Mouse (Mus musculus): ENCODE measurements around the gene Fasn. TPM values are rescaled to one million over a fixed set of nuclear protein-coding genes. Genes with fewer than 3 reads are reported as not detected.

The Fasn gene
- polyA plus RNA-seq, 1 experiment from 2014 or later: 24.9 TPM

DNA sequence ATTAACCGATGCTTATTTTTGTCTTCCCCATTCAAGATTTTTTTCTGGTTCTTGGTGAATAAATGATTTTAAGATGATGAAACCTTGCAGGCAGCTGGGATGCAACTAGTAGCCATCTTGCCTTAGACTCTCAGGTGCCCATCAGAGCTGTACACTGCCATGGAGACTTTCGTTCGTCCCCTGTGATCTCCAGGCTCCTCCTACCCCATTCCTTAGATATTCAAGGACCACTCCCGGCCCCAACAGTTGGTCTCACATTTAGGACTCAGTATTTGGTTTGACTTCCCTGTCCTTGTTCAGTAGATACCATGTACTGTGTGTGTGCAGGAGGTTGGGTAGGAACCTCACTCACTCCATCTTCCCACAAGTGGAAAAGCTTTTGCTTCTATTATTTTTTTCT lies 19.6 kb downstream of the Fasn start:
- Histone ChIP-seq H3K4me1 (ENCODE audit: control insufficient read depth, insufficient read depth, low read length) (peaks cover 7% of the 10 kb centered on the region), H3K27me3 (ENCODE audit: control insufficient read depth, insufficient read depth, low read length) (no peaks in the 10 kb centered on the region), H3K27ac (ENCODE audit: low read length) (no peak overlapping the region), H3K36me3 (ENCODE audit: control insufficient read depth, insufficient read depth) (peaks cover 37% of the 10 kb centered on the region), H3K9ac (ENCODE audit: low read length) (no peak overlapping the region), H3K9me3 (replicated peaks; ENCODE audit: control insufficient read depth, low read length) (no peaks in the 10 kb centered on the region), H3K4me3 (ENCODE audit: low read length) (no peak overlapping the region), H3K4me2 (ENCODE audit: low read depth, low read length) (no peak overlapping the region)
- 61% methylated on average over 4 of the region's 4 CpGs for WGBS
- ATAC-seq (replicated peaks; ENCODE audit: extremely low read depth, insufficient read depth, low FRiP score): no peak

DNA sequence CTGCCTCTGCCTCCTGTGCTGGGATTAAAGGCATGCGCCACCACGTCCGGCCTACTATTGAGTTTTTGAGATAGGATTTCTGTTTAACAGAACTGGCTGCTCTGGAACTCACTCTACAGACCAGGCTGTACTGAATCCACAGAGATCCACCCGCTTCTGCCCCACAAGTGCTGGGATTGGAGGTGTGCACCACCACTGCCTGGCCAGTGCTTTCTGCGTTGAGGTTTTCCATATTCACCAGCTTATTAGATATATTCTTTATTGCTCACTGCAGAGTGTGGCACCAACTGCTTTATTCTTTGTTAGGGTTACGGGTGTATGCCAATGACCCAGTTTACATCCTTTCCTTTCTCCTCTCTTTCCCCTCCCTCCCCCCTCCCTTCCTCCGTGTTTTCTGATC lies 20.1 kb downstream of the Fasn start:
- H3K27ac ChIP-seq (ENCODE audit: low read length): no peak overlapping the region
- no peak for ATAC-seq (replicated peaks; ENCODE audit: extremely low read depth, insufficient read depth, low FRiP score)
- no peaks in the 10 kb centered on the region for H3K27me3 ChIP-seq (ENCODE audit: control insufficient read depth, insufficient read depth, low read length)
- no peak overlapping the region for H3K4me3 ChIP-seq (ENCODE audit: low read length)
- H3K9ac ChIP-seq (ENCODE audit: low read length): no peak overlapping the region
- H3K36me3 ChIP-seq (ENCODE audit: control insufficient read depth, insufficient read depth): peaks cover 32% of the 10 kb centered on the region
- peaks cover 8% of the 10 kb centered on the region for H3K4me1 ChIP-seq (ENCODE audit: control insufficient read depth, insufficient read depth, low read length)
- WGBS: 79% methylated on average over 7 of the region's 7 CpGs
- no peak overlapping the region for H3K4me2 ChIP-seq (ENCODE audit: low read depth, low read length)
- H3K9me3 ChIP-seq (replicated peaks; ENCODE audit: control insufficient read depth, low read length): no peaks in the 10 kb centered on the region

DNA sequence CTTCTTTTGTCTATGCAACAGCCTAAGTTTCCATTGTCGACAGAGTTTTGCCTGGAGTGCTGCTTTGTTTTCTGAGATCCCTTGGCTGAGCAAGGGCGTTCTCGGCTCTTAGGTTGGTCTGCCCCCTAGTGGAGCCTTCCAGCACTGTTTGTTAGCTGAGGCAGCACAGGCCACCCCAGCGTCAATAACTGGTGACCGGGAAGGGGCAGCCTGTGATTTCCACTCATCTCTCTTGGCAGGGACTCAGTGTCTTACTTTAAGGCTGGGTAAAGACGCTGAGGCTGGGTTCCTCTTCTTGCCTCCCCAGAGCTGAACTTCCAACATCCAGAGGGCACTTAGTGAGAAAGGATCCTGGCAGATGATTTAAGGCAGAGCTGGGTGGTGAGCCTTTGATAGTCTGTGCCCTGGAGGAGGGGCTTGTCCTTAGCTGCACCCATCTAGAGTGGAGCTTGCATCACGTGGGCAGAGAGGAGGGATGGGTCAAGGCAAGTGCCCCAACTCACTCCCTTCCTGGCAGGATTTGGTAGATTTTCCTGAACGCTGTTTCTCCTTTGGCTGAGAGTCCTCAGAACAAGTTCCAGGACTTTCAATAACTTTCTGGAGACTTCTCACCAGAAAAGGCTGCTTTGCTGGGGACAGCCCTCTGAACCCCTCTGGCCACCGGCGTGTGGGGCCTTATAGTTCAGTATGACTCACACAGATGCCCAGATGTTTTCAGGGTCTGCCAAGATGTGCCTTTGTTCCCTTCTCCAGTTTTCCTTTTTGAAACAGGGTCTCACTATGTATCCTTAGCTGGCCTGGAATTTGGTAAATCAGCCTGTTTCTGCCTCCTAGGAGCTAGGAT lies 24.1 kb downstream of the Fasn start:
- peak; percentile 68 for ATAC-seq (replicated peaks; ENCODE audit: extremely low read depth, insufficient read depth, low FRiP score)
- H3K4me3 ChIP-seq (ENCODE audit: low read length): no peak overlapping the region
- no peaks in the 10 kb centered on the region for H3K27me3 ChIP-seq (ENCODE audit: control insufficient read depth, insufficient read depth, low read length)
- H3K4me1 ChIP-seq (ENCODE audit: control insufficient read depth, insufficient read depth, low read length): peaks cover 16% of the 10 kb centered on the region
- H3K27ac ChIP-seq (ENCODE audit: low read length): peak overlapping the region; percentile 31; the same call in 1 of the 2 replicates
- no peaks in the 10 kb centered on the region for H3K36me3 ChIP-seq (ENCODE audit: control insufficient read depth, insufficient read depth)
- H3K9ac ChIP-seq (ENCODE audit: low read length): peak overlapping the region; percentile 46
- H3K9me3 ChIP-seq (replicated peaks; ENCODE audit: control insufficient read depth, low read length): no peaks in the 10 kb centered on the region
- 11% methylated on average over 10 of the region's 10 CpGs for WGBS
- H3K4me2 ChIP-seq (ENCODE audit: low read depth, low read length): peak overlapping the region; percentile 40

DNA sequence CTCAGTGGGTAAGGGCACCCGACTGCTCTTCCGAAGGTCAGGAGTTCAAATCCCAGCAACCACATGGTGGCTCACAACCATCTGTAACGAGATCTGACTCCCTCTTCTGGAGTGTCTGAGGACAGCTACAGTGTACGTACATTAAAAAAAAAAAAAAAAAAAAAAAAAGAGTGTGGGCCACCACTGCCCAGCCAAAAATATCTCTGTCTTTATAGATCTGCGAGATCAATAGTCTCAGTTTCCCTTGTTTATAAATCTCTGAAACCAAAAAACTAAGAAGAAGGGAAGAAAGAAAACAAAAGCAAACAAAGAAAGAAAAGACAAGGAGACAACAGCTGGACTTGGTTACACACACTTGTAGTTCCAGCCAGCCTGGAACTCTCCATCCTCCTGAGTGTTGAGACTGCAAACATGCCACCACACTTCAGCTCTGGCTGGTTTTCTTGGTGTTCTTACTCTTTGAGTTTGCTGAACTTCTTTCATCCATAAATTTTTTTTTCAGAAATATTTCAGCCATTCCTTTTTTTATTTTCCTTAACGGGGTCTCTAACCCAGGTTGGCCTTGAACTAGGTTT lies 24.9 kb downstream of the Fasn start:
- H3K27ac ChIP-seq (ENCODE audit: low read length): no peak overlapping the region

DNA sequence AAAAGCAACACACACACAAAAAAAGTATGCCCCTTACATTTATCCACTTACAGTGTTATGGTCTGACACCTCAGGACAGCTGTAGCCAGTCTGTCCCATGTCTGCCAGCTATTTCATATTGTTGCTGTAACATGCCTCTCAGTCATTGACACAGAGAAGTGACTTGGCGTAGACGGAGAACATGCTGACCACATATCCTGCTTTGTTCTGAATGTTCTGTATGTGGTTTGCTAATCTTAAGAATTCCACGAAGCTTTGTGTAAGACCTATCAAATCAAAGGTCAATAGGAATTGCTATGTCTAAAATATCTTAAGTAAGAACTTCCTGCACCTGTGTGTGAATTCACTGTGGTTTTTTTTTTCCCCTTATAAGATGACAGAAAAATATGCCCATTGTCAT lies 26.1 kb downstream of the Fasn start:
- no peak overlapping the region for H3K27ac ChIP-seq (ENCODE audit: low read length)
- no peaks in the 10 kb centered on the region for H3K27me3 ChIP-seq (ENCODE audit: control insufficient read depth, insufficient read depth, low read length)
- H3K4me2 ChIP-seq (ENCODE audit: low read depth, low read length): no peak overlapping the region

More for the DNA sequence above, 24.9 kb downstream of the Fasn start:
- 57% methylated on average over 6 of the region's 6 CpGs for WGBS
- no peak overlapping the region for H3K4me3 ChIP-seq (ENCODE audit: low read length)
- 0 out of 2 replicates have a peak, but pooled peaks cover 2% of the 10 kb centered on the region for H3K36me3 ChIP-seq (ENCODE audit: control insufficient read depth, insufficient read depth)
- no peak overlapping the region for H3K9ac ChIP-seq (ENCODE audit: low read length)
- peaks cover 19% of the 10 kb centered on the region for H3K4me1 ChIP-seq (ENCODE audit: control insufficient read depth, insufficient read depth, low read length)
- no peak overlapping the region; the same call in 1 of the 2 replicates for H3K4me2 ChIP-seq (ENCODE audit: low read depth, low read length)
- no peaks in the 10 kb centered on the region for H3K27me3 ChIP-seq (ENCODE audit: control insufficient read depth, insufficient read depth, low read length)
- no peaks in the 10 kb centered on the region for H3K9me3 ChIP-seq (replicated peaks; ENCODE audit: control insufficient read depth, low read length)
- no peak for ATAC-seq (replicated peaks; ENCODE audit: extremely low read depth, insufficient read depth, low FRiP score)

DNA sequence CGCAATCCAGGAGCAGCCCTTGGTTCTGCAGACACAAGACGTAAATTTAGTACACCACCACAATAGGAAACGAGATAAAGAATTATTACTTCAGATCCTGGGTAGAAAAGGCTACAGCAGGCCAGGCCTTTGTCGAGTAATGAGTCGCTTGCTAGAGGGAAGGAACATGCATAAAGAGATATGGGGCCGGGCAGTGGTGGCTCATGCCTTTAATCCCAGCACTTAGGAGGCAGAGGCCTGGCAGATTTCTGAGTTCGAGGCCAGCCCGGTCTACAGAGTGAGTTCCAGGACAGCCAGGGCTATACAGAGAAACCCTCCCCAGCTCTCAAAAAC lies 27.8 kb downstream of the Fasn start:
- no peaks in the 10 kb centered on the region for H3K9me3 ChIP-seq (replicated peaks; ENCODE audit: control insufficient read depth, low read length)
- H3K4me1 ChIP-seq (ENCODE audit: control insufficient read depth, insufficient read depth, low read length): peaks cover 19% of the 10 kb centered on the region
- WGBS: 18% methylated on average over 8 of the region's 8 CpGs
- peak overlapping the region; percentile 91 for H3K27ac ChIP-seq (ENCODE audit: low read length)
- H3K4me3 ChIP-seq (ENCODE audit: low read length): peak overlapping the region; percentile 99
- peaks cover 11% of the 10 kb centered on the region for H3K36me3 ChIP-seq (ENCODE audit: control insufficient read depth, insufficient read depth)
- peak overlapping the region; percentile 74 for H3K9ac ChIP-seq (ENCODE audit: low read length)
- no peaks in the 10 kb centered on the region for H3K27me3 ChIP-seq (ENCODE audit: control insufficient read depth, insufficient read depth, low read length)
- peak overlapping the region; percentile 59 for H3K4me2 ChIP-seq (ENCODE audit: low read depth, low read length)
- peak; percentile 12 for ATAC-seq (replicated peaks; ENCODE audit: extremely low read depth, insufficient read depth, low FRiP score)

More for the DNA sequence above, 26.1 kb downstream of the Fasn start:
- H3K4me3 ChIP-seq (ENCODE audit: low read length): no peak overlapping the region
- no peak overlapping the region for H3K9ac ChIP-seq (ENCODE audit: low read length)
- 70% methylated on average over 3 of the region's 3 CpGs for WGBS
- H3K36me3 ChIP-seq (ENCODE audit: control insufficient read depth, insufficient read depth): peaks cover 3% of the 10 kb centered on the region; the same call in 1 of the 2 replicates
- H3K9me3 ChIP-seq (replicated peaks; ENCODE audit: control insufficient read depth, low read length): no peaks in the 10 kb centered on the region
- no peak for ATAC-seq (replicated peaks; ENCODE audit: extremely low read depth, insufficient read depth, low FRiP score)
- peaks cover 19% of the 10 kb centered on the region for H3K4me1 ChIP-seq (ENCODE audit: control insufficient read depth, insufficient read depth, low read length)

DNA sequence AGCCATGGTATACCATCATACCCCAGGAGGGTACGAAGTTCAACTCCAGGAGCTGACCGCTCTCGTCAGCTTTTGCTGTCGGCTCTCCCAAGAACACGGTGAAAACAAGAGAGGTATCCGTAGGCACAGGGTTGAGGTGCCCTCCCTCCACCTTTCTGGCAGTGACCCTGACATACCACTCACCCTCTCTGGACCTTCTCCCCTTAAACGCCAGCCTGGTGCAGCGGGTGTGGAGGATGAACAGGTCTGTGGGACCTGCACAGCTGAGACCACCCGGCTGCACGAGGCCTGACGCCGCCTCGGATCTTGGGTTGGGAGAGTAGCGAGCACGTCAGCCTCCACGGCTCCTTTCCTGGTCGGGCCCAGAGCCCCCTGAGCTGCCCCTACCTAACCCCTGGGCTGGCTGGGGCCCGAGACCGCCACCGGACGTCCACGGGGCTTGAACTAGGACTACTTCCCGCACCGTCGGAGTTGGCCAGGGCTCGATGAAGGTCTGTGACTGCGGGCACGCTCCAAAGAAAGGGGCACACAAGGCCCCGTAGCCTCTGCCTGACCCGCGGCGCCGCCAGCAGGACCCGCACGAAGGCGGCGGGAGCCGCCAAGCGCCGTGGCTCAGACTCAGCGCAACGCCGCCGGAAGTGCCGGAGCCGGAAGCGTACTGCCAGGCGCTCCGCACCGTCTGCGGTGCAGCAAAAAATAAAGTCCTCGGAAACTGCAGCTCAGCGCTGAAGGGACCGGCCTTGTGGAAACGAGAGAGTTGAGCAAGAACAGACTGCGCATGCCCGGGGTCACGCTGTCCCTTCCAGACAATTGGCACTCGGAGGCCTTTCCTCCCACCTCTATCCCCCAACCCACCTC lies 28.4 kb downstream of the Fasn start, which contains the start of gene Dus1l:
Gene Dus1l (minus strand): TSS at position 648 of the 858 bp plus-strand sequence.
- WGBS: 2% methylated on average over 59 of the region's 59 CpGs
- Histone ChIP-seq H3K4me2 (ENCODE audit: low read depth, low read length) (peak within 1 kb of the TSS; percentile 98), H3K27ac (ENCODE audit: low read length) (peak within 1 kb of the TSS; percentile 91), H3K36me3 (ENCODE audit: control insufficient read depth, insufficient read depth) (peaks cover 13% of the 10 kb centered on the region), H3K9ac (ENCODE audit: low read length) (peak within 1 kb of the TSS; percentile 99), H3K27me3 (ENCODE audit: control insufficient read depth, insufficient read depth, low read length) (no peaks in the 10 kb centered on the region), H3K4me3 (ENCODE audit: low read length) (peak within 1 kb of the TSS; percentile 99), H3K9me3 (replicated peaks; ENCODE audit: control insufficient read depth, low read length) (no peaks in the 10 kb centered on the region), H3K4me1 (ENCODE audit: control insufficient read depth, insufficient read depth, low read length) (peaks cover 19% of the 10 kb centered on the region)
- ATAC-seq (replicated peaks; ENCODE audit: extremely low read depth, insufficient read depth, low FRiP score): peak; percentile 88

DNA sequence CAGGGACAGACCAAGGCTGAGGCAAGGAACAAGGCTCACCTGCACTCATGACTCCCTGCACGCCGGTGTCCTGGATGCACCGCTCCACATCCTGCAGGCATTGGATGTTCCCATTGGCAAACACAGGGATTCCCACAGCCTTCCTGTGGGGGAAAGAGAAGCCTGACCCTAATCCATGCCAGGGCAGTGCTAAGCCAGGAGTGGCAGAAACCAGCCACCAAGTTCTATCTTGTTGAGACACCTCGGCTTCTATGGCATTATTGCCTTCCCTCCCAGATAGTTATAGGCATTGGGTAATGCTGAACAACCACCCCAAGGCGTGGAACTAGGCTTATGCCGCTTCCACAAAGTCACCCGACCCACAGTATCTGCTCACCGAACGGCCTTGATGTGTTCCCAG lies 31.7 kb downstream of the Fasn start:
- H3K36me3 ChIP-seq (ENCODE audit: control insufficient read depth, insufficient read depth): peaks cover 30% of the 10 kb centered on the region
- H3K9ac ChIP-seq (ENCODE audit: low read length): no peak overlapping the region
- H3K9me3 ChIP-seq (replicated peaks; ENCODE audit: control insufficient read depth, low read length): no peaks in the 10 kb centered on the region
- H3K4me3 ChIP-seq (ENCODE audit: low read length): no peak overlapping the region
- peaks cover 12% of the 10 kb centered on the region for H3K4me1 ChIP-seq (ENCODE audit: control insufficient read depth, insufficient read depth, low read length)
- WGBS: 95% methylated on average over 9 of the region's 9 CpGs
- no peak for ATAC-seq (replicated peaks; ENCODE audit: extremely low read depth, insufficient read depth, low FRiP score)
- H3K27me3 ChIP-seq (ENCODE audit: control insufficient read depth, insufficient read depth, low read length): no peaks in the 10 kb centered on the region
- no peak overlapping the region for H3K27ac ChIP-seq (ENCODE audit: low read length)
- no peak overlapping the region for H3K4me2 ChIP-seq (ENCODE audit: low read depth, low read length)

Measured in heart, embryonic 16.5 days (tissue).